Mouse (Mus musculus): ENCODE results near the gene Set.

Set gene

GRCm38 (mm10) chr2:30062249-30063093 lies 5.3 kb downstream of the Set start:
- DNase-seq: peak; percentile 67

GRCm38 (mm10) chr2:30063235-30063634 lies 6.1 kb downstream of the Set start:
- no peak for DNase-seq

- DNase-seq: no peak
Measured at GRCm38 (mm10) chr2:30063791-30064190, 6.6 kb downstream of the Set start.

GRCm38 (mm10) chr2:30064298-30064697 lies 7.1 kb downstream of the Set start:
- DNase-seq: no peak

- DNase-seq: peak; percentile 98
Measured at GRCm38 (mm10) chr2:30066046-30066901, 9.1 kb downstream of the Set start.

GRCm38 (mm10) chr2:30067031-30067888 lies 10.1 kb downstream of the Set start:
- DNase-seq: peak; percentile 61

- no peak for DNase-seq
Measured at GRCm38 (mm10) chr2:30067962-30068361, 10.8 kb downstream of the Set start.

GRCm38 (mm10) chr2:30072875-30073274 lies 15.7 kb downstream of the Set start:
- no peak for DNase-seq

- DNase-seq: no peak
Measured at GRCm38 (mm10) chr2:30073285-30073684, 16.1 kb downstream of the Set start.

GRCm38 (mm10) chr2:30075625-30076024 lies 18.4 kb downstream of the Set start:
- no peak for DNase-seq

GRCm38 (mm10) chr2:30076439-30076838 lies 19.3 kb downstream of the Set start:
- DNase-seq: no peak

GRCm38 (mm10) chr2:30076959-30077358 lies 19.8 kb downstream of the Set start:
- no peak for DNase-seq

GRCm38 (mm10) chr2:30077502-30078348 lies 20.5 kb downstream of the Set start, which contains the start of gene Pkn3:
TSS of gene Pkn3 (plus strand) at chr2:30077684.
- peak; percentile 64 for DNase-seq

- no peak for DNase-seq
Measured at GRCm38 (mm10) chr2:30078349-30078712, 21.2 kb downstream of the Set start.

- DNase-seq: no peak
Measured at GRCm38 (mm10) chr2:30078760-30079159, 21.6 kb downstream of the Set start.

GRCm38 (mm10) chr2:30080181-30080800 lies 23.1 kb downstream of the Set start:
- DNase-seq: no peak

- DNase-seq: no peak
Measured at GRCm38 (mm10) chr2:30084113-30084512, 26.9 kb downstream of the Set start.

GRCm38 (mm10) chr2:30084632-30085031 lies 27.5 kb downstream of the Set start:
- no peak for DNase-seq

- no peak for DNase-seq
Measured at GRCm38 (mm10) chr2:30087310-30087709, 30.1 kb downstream of the Set start.

GRCm38 (mm10) chr2:30091521-30091920 lies 34.3 kb downstream of the Set start:
- DNase-seq: no peak

GRCm38 (mm10) chr2:30092280-30092918 lies 35.2 kb downstream of the Set start:
- DNase-seq: peak; percentile 33
